ENCODE assay signal across 10 mouse cellular contexts in the genomic region with DNA sequence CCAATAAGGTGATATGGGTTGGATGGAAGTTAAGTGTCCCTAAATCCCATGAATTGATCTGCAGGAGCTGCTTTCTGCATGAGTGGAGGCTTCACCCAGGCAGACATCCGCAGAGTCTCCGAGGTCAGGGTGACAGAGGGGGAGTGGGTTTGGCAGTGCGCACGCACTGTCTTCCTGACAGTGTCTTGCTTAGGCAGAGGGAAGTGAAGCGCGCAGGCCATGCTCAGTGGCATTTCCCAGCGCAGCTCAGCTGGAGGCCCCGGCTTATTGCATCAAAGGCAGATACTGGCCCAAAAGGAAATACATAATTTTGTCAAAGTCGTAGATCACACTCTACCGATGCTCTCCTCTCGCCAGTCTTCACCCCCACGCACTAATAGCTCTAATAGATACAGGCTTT.
DNase-seq lines count a peak whose midpoint lies in the region; ATAC-seq lines count a peak whose summit lies in the region.
"Had no signal": no experiment of that assay in that cellular context is flagged by ENCODE, and none has a peak within 500 bp of the region (broad histone marks: within the 10 kb centered on the region; RNA-seq: fewer than 3 reads in every experiment).

No protein-coding gene starts in this region.

- H3K4me1 ChIP-seq in neural tube, embryonic 15.5 days = peaks cover 3% of the 10 kb centered on the region; the same call in 1 of the 2 replicates
- H3K4me1 ChIP-seq in embryonic facial prominence, embryonic 14.5 days (ENCODE audit: control insufficient read depth, insufficient read depth, low read length) = no peaks in the 10 kb centered on the region
- H3K4me1 ChIP-seq in midbrain, embryonic 11.5 days (ENCODE audit: control insufficient read depth, insufficient read depth, low read length) = peaks cover 5% of the 10 kb centered on the region
- H3K4me1 ChIP-seq: liver, embryonic 15.5 days had no signal

- no peaks in the 10 kb centered on the region for H3K9me3 ChIP-seq in neural tube, embryonic 15.5 days (replicated peaks)
- H3K9me3 ChIP-seq in embryonic facial prominence, embryonic 14.5 days (ENCODE audit: control insufficient read depth, low read length) = no peaks in the 10 kb centered on the region
- H3K9me3 ChIP-seq in midbrain, embryonic 11.5 days (ENCODE audit: control insufficient read depth, low read length) = no peaks in the 10 kb centered on the region
- H3K9me3 ChIP-seq: liver, embryonic 15.5 days had no signal

- no peaks in the 10 kb centered on the region for H3K36me3 ChIP-seq in neural tube, embryonic 15.5 days
- H3K36me3 ChIP-seq in embryonic facial prominence, embryonic 14.5 days (ENCODE audit: control insufficient read depth, insufficient read depth, low read length) = no peaks in the 10 kb centered on the region
- H3K36me3 ChIP-seq in midbrain, embryonic 11.5 days (ENCODE audit: control insufficient read depth, insufficient read depth, low read length) = no peaks in the 10 kb centered on the region
- H3K36me3 ChIP-seq: liver, embryonic 15.5 days had no signal

- WGBS in neural tube, embryonic 15.5 days = 34% methylated on average over 12 of the region's 12 CpGs
- WGBS in embryonic facial prominence, embryonic 14.5 days = 54% methylated on average over 12 of the region's 12 CpGs
- WGBS in midbrain, embryonic 11.5 days = 35% methylated on average over 12 of the region's 12 CpGs

- no peak overlapping the region for H3K4me3 ChIP-seq in neural tube, embryonic 15.5 days (replicated peaks)
- no peak overlapping the region for H3K4me3 ChIP-seq in embryonic facial prominence, embryonic 14.5 days (ENCODE audit: low read depth, low read length)
- H3K4me3 ChIP-seq in midbrain, embryonic 11.5 days (ENCODE audit: low read depth, low read length) = no peak overlapping the region
- H3K4me3 ChIP-seq: liver, embryonic 15.5 days had no signal

- no peak overlapping the region for H3K4me2 ChIP-seq in neural tube, embryonic 15.5 days
- no peak overlapping the region for H3K4me2 ChIP-seq in embryonic facial prominence, embryonic 14.5 days (ENCODE audit: low read depth, low read length)
- H3K4me2 ChIP-seq in midbrain, embryonic 11.5 days = no peak overlapping the region
- H3K4me2 ChIP-seq: liver, embryonic 15.5 days had no signal

- H3K27me3 ChIP-seq in neural tube, embryonic 15.5 days (replicated peaks) = no peaks in the 10 kb centered on the region
- no peaks in the 10 kb centered on the region for H3K27me3 ChIP-seq in embryonic facial prominence, embryonic 14.5 days (replicated peaks; ENCODE audit: control insufficient read depth, insufficient read depth, low read length)
- no peaks in the 10 kb centered on the region for H3K27me3 ChIP-seq in midbrain, embryonic 11.5 days (ENCODE audit: control insufficient read depth, insufficient read depth, low read length)
- H3K27me3 ChIP-seq: liver, embryonic 15.5 days had no signal

- no peak overlapping the region for H3K9ac ChIP-seq in neural tube, embryonic 15.5 days (replicated peaks)
- no peak overlapping the region for H3K9ac ChIP-seq in embryonic facial prominence, embryonic 14.5 days (ENCODE audit: low read depth, low read length)
- H3K9ac ChIP-seq in midbrain, embryonic 11.5 days (ENCODE audit: low read length) = no peak overlapping the region
- H3K9ac ChIP-seq: liver, embryonic 15.5 days had no signal

- H3K27ac ChIP-seq in neural tube, embryonic 15.5 days (replicated peaks) = no peak overlapping the region
- no peak overlapping the region for H3K27ac ChIP-seq in embryonic facial prominence, embryonic 14.5 days (replicated peaks; ENCODE audit: low read depth, low read length)
- H3K27ac ChIP-seq in midbrain, embryonic 11.5 days (ENCODE audit: low read depth, low read length) = no peak overlapping the region
- H3K27ac ChIP-seq: liver, embryonic 15.5 days had no signal

- no peak for ATAC-seq in neural tube, embryonic 15.5 days (ENCODE audit: low FRiP score)
- no peak for ATAC-seq in embryonic facial prominence, embryonic 14.5 days (ENCODE audit: low read depth)
- peak; percentile 70; the same call in 1 of the 2 replicates for ATAC-seq in midbrain, embryonic 11.5 days (ENCODE audit: low FRiP score)

- DNase-seq in neural tube, embryonic 10.5 days (ENCODE audit: extremely low spot score, low spot score) = peak; percentile 20
- DNase-seq in embryonic facial prominence, embryonic 14.5 days (ENCODE audit: low spot score) = peak; percentile 19
- DNase-seq in midbrain, embryonic 11.5 days (ENCODE audit: low spot score, missing footprints) = no peak
- no peak for DNase-seq in right cerebral cortex, adult 18-20 months
- no peak for DNase-seq in right cerebral cortex, adult 2 months (ENCODE audit: low spot score in 2 of 2)
- DNase-seq in adipocyte (ENCODE audit: low spot score) = no peak
- DNase-seq: gastrocnemius, postnatal 10 days; heart, postnatal 4 days had no signal

Comparison
In these comparisons a context has a peak if more than half of its experiments do, and no peak if none do; other contexts are left out.
1. DNase-seq: peak in neural tube, embryonic 10.5 days (single experiment) and embryonic facial prominence, embryonic 14.5 days (single experiment); none in midbrain, embryonic 11.5 days (single experiment), right cerebral cortex, adult 18-20 months (single experiment), right cerebral cortex, adult 2 months (0 of 2) and adipocyte (single experiment).